Mouse (Mus musculus) neural tube, embryonic 13.5 days (tissue): ENCODE measurements around the gene Itgad. TPM values are rescaled to one million over a fixed set of nuclear protein-coding genes. Genes with fewer than 3 reads are reported as not detected.
"Not testable (repeated sequence)": the region's sequence is repeated elsewhere in the genome, so short reads cannot be mapped to it uniquely, and the experiment has no call there.

Experiments used
- ATAC-seq: fragments of 200-750 bp; cut with Nextera tagmentation; 2 replicates; pipeline ENCODE4 v1.8.0; 2017; ENCODE audit warnings: low read depth, mild to moderate bottlenecking, moderate TSS enrichment, moderate library complexity
- H3K27ac ChIP-seq: fragments of 300-500 bp; sonication (generic); replicated peaks from 2 replicates; pipeline ENCODE4 v1.5.1; 2015; ENCODE audit warnings: moderate library complexity, mild to moderate bottlenecking, inconsistent platforms
- H3K27me3 ChIP-seq: fragments of 300-500 bp; sonication (generic); 2 replicates; pipeline ENCODE4 v1.6.1; 2015; ENCODE audit warnings: mild to moderate bottlenecking, inconsistent platforms
- H3K36me3 ChIP-seq: fragments of 300-500 bp; sonication (generic); 2 replicates; pipeline ENCODE4 v1.6.1; 2015; ENCODE audit warnings: mild to moderate bottlenecking, inconsistent platforms
- H3K4me1 ChIP-seq: fragments of 300-500 bp; sonication (generic); replicated peaks from 2 replicates; pipeline ENCODE4 v1.6.1; 2015; ENCODE audit warnings: inconsistent platforms
- H3K4me2 ChIP-seq: fragments of 300-500 bp; sonication (generic); 2 replicates; pipeline ENCODE4 v1.6.1; 2015; ENCODE audit warnings: inconsistent platforms, mild to moderate bottlenecking, moderate library complexity
- H3K4me3 ChIP-seq: fragments of 300-500 bp; sonication (generic); 2 replicates; pipeline ENCODE4 v1.5.1; 2015; ENCODE audit warnings: mild to moderate bottlenecking, inconsistent platforms
- H3K9ac ChIP-seq: fragments of 300-500 bp; sonication (generic); 2 replicates; pipeline ENCODE4 v1.6.1; 2015; ENCODE audit warnings: moderate library complexity, mild to moderate bottlenecking, inconsistent platforms
- H3K9me3 ChIP-seq: fragments of 300-500 bp; sonication (generic); 2 replicates; pipeline ENCODE4 v1.6.1; 2016; ENCODE audit warnings: inconsistent platforms
- WGBS: fragments of 180-500 bp; shearing (Covaris S2); methylation state at CpG from one replicate; pipeline ENCODE4 v1.1.7; 2015; 5-methylcytosine and 5-hydroxymethylcytosine counted together
- polyA plus RNA-seq: library from polyadenylated mRNA; unstranded; fragments of >200 nt; fragmentation: Nextera tagmentation; extraction: Ambion mirVana; gene quantifications from 2 replicates; pipeline ENCODE4 v1.2.1, GENCODE M21; 2015

Itgad gene
- polyA plus RNA-seq, 1 experiment from 2014 or later: not detected

DNA sequence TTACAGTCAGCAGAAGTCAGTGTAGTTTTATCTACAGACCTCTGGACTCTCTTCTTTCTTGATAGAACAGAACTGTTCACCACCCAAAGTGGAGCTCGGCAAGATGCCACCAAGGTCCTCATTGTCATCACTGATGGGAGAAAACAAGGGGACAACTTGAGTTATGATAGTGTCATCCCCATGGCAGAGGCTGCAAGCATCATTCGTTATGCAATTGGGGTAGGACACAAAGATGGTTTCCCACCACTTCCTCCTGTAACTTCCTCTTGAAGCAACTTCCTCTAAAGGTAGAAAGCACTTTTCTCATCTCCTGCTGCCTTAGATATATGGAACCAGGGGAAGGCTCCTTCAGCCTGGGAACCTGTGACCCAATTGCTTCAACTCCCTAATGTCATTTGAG is 20.6 kb upstream of the Itgad start:
- H3K9me3 ChIP-seq: no peaks in the 10 kb centered on the region
- no peak overlapping the region for H3K27ac ChIP-seq
- H3K9ac ChIP-seq: no peak overlapping the region
- no peak overlapping the region for H3K4me3 ChIP-seq
- no peaks in the 10 kb centered on the region for H3K4me1 ChIP-seq
- no peaks in the 10 kb centered on the region for H3K36me3 ChIP-seq
- no peak for ATAC-seq
- WGBS: 94% methylated on average over 2 of the region's 2 CpGs
- no peak overlapping the region for H3K4me2 ChIP-seq
- H3K27me3 ChIP-seq: no peaks in the 10 kb centered on the region

DNA sequence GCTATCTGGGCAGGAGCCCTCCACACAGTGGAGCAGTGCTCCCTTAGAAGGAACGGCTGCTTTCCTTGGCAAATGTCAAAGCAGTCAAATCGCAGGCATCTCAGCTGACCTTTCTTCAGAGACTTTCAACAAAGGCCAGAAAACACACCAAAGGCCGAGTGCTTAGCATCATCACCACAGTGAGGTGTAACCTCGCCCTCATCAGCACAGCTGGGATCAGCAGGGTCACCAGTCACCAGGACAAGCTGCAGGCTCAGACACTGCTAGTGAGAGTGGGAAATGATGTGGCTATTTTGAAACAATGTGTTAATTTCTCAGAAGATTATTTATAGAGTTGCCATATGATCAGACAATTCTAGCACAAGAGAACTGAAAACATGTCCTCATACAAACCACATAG is 17.2 kb upstream of the Itgad start:
- no peak for ATAC-seq
- H3K36me3 ChIP-seq: no peaks in the 10 kb centered on the region
- 63% methylated on average over 4 of the region's 4 CpGs for WGBS
- no peak overlapping the region for H3K9ac ChIP-seq
- H3K27me3 ChIP-seq: no peaks in the 10 kb centered on the region
- H3K9me3 ChIP-seq: no peaks in the 10 kb centered on the region
- no peak overlapping the region for H3K4me2 ChIP-seq
- no peak overlapping the region for H3K27ac ChIP-seq
- no peaks in the 10 kb centered on the region for H3K4me1 ChIP-seq
- no peak overlapping the region for H3K4me3 ChIP-seq

DNA sequence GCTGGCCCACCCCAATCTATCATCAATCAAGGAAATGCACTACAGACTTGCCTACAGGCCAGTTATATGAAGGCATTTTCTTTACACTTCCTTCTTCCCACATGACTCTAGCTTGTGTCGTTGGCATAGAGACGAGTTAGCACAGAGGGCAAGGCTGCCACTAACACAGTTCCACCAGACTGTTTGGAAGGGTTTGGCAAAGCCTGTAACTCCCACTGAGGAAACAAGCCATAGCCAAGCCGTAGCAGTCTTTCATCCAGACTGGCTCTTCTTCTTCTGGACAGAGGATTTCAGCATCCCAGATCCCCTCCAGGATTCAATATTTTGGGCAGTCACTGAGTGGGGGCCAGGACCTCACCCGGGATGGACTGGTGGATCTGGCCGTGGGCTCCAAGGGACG is 14.6 kb upstream of the Itgad start:
- no peak overlapping the region for H3K27ac ChIP-seq
- WGBS: 96% methylated on average over 6 of the region's 6 CpGs
- ATAC-seq: no peak

DNA sequence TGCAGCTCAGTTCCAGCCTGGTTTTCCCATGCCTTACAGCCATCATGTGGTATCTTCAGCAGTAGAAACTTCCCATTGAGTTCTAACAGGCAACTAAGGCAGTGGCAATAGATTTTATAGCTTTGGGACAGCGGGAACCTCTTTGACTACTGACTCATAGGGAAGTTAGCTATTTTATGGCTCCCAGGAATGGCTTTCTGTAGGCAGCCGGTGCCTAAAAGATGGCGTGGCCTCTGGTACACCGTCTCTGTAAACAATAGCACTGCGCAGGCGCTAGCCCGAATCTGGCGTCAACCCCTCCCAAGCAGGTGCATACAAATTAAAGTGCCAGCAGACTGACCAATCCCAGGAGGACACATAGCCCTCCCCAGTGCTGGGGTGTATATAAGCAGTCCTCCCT is 3.2 kb upstream of the Itgad start:
- Histone ChIP-seq H3K27me3 (no peaks in the 10 kb centered on the region), H3K36me3 (no peaks in the 10 kb centered on the region), H3K4me3 (no peak overlapping the region), H3K4me1 (no peaks in the 10 kb centered on the region), H3K4me2 (no peak overlapping the region), H3K9me3 (no peaks in the 10 kb centered on the region), H3K9ac (no peak overlapping the region), H3K27ac (no peak overlapping the region)
- no peak for ATAC-seq
- 54% methylated on average over 8 of the region's 8 CpGs for WGBS

More for the DNA sequence above, 14.6 kb upstream of the Itgad start:
- Histone ChIP-seq H3K36me3 (no peaks in the 10 kb centered on the region), H3K4me2 (no peak overlapping the region), H3K4me3 (no peak overlapping the region), H3K4me1 (no peaks in the 10 kb centered on the region), H3K9me3 (no peaks in the 10 kb centered on the region), H3K9ac (no peak overlapping the region), H3K27me3 (no peaks in the 10 kb centered on the region)

DNA sequence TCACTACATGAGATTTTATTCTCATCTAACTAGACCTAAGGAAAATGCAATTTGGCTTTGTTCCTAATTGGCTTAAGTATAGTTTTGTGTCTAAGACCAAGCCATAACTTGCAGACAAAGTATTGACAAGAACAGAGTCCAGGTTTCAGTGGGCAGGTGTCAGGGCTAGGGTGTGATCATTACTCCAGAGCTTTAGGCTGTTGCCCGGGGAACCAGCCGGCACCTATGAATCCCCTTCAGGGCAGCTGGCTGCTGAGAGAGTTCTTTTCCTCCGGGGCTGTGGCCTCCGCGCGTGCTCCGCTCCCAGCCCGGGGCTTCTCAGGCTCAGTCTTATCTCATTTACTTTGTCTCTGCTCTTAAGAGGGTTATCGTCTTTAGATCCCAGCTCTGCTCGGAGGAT is 748 bp downstream of the Itgad start:
- Histone ChIP-seq H3K4me2 (no peak overlapping the region), H3K4me1 (no peaks in the 10 kb centered on the region), H3K27me3 (no peaks in the 10 kb centered on the region), H3K9ac (no peak overlapping the region), H3K4me3 (no peak overlapping the region), H3K36me3 (no peaks in the 10 kb centered on the region), H3K27ac (no peak overlapping the region), H3K9me3 (no peaks in the 10 kb centered on the region)
- no peak for ATAC-seq
- 76% methylated on average over 10 of the region's 10 CpGs for WGBS

DNA sequence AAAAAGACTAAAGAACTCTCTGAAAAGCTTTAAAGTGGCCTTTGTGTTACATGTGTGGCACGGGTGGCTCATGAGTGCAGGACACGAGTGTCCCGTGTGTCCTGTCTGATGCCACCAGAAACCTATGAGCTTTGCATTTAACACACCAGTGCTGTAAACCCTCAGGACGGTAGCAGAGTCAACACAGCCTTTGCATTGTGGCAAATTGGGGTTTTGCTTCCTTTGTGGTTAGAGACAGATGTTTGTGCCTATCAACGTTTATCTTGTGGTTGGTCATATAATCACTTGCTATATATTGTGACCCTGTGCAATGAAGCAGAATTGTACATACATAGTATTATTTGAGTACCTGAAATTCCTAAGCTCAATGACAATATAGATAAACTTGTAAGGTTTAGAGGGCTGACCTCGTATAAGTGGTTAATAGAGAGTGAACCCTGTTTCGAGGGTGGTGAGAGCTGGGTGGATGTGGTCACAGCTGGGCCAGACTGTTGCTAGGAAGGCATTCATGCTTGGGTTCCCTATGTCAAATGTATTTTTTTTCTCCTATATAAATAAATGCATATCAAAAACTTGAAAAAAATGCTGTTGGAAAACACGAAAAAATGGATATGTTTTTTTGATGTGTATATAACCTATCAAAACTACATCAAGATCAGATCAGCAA is 4.6 kb downstream of the Itgad start:
- H3K4me3 ChIP-seq, H3K27ac ChIP-seq, ATAC-seq, H3K9ac ChIP-seq, H3K4me1 ChIP-seq, H3K4me2 ChIP-seq, H3K9me3 ChIP-seq, H3K36me3 ChIP-seq, H3K27me3 ChIP-seq: not testable (repeated sequence)
- WGBS: 76% methylated on average over 8 of the region's 8 CpGs

DNA sequence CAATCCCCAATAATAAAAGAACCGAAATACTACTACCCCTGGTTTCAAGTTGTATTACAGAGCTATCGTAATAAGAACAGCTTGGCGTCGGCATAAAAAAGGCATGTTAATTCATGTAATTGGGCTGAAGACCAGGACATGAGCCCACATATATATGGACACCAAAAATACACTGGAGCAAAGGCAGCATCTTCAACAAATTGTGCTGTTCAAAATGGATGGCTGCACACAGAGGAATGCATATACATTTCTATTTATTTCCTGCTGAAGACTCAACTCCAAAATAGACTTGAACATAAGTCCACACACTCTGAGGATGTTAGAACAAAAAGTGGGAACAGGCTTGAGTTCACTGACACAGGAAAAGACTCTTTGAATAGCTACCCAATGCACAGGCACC is 9.8 kb downstream of the Itgad start:
- Histone ChIP-seq H3K9me3 (no peaks in the 10 kb centered on the region), H3K9ac (no peak overlapping the region), H3K27me3 (no peaks in the 10 kb centered on the region), H3K4me2 (no peak overlapping the region), H3K36me3 (no peaks in the 10 kb centered on the region), H3K4me1 (no peaks in the 10 kb centered on the region), H3K27ac (no peak overlapping the region), H3K4me3 (no peak overlapping the region)
- ATAC-seq: no peak
- 96% methylated on average over 4 of the region's 4 CpGs for WGBS

DNA sequence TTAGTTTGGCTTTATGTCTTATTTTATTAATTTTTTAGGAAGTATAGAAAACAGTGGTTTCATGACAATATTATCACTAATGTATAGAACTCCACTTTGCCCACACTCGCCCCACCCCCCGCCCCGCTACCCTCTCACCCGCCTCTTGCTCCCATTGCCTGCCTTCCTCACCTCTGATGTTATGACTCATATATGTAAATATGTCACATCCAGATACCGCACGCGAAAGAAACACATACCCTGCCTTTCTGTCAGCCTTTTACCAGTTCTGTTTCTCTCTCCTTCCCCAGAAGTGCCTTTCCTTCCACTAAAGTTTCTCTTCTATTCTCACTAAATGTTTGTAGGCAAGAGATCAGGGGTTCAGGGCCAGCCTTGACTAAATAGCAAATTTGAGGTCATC is 12.2 kb downstream of the Itgad start:
- 93% methylated on average over 7 of the region's 7 CpGs for WGBS
- Histone ChIP-seq H3K9ac (no peak overlapping the region), H3K27ac (no peak overlapping the region), H3K36me3 (no peaks in the 10 kb centered on the region), H3K4me1 (no peaks in the 10 kb centered on the region), H3K27me3 (no peaks in the 10 kb centered on the region), H3K9me3 (no peaks in the 10 kb centered on the region), H3K4me3 (no peak overlapping the region), H3K4me2 (no peak overlapping the region)
- no peak for ATAC-seq

DNA sequence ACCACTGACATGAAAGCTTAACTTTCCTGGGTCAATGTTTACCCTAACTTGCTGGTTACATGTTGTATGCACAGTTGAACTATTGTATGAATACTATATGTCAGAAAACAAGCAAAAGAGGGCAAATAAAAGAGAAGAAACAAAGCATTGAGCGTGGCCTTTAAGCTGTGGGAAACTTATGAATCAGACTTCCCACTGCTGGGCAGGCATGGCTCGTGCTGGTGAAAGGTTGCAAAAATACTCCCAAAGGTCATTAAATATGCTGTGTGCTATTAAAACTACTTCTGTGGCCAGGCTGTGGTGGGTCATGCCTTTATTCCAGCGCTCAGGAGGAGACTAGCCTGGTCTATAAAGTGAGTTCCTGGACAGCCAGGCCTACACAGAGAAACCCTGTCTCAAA is 15.8 kb downstream of the Itgad start:
- Histone ChIP-seq H3K4me1 (no peaks in the 10 kb centered on the region), H3K9ac (no peak overlapping the region), H3K27me3 (no peaks in the 10 kb centered on the region), H3K4me3 (no peak overlapping the region), H3K36me3 (no peaks in the 10 kb centered on the region), H3K27ac (no peak overlapping the region), H3K4me2 (no peak overlapping the region), H3K9me3 (no peaks in the 10 kb centered on the region)
- 76% methylated on average over 3 of the region's 3 CpGs for WGBS
- no peak for ATAC-seq

DNA sequence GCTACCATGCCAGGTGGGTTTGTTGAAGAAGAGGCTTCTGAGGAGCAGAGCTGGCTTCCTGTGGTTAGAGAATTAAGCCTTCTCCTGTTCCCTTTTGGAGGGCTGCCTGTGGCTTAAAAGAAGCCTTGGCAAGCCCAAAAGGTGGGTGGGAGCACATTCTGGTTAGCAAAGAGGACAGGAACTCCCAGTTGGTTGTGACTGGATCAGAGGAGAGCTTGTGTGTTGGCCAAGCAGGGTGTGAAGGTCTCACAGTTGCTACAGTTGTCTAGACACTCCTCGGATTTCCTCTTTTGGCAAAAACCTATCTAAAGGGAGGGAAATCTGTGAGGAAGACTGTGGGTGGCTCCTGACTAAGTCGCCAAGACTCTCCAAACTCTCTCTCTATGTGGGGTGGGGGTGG is 24.2 kb downstream of the Itgad start:
- Histone ChIP-seq H3K4me1 (no peaks in the 10 kb centered on the region), H3K4me2 (no peak overlapping the region), H3K27me3 (no peaks in the 10 kb centered on the region), H3K4me3 (no peak overlapping the region), H3K9me3 (no peaks in the 10 kb centered on the region), H3K27ac (no peak overlapping the region), H3K36me3 (no peaks in the 10 kb centered on the region), H3K9ac (no peak overlapping the region)
- no peak for ATAC-seq
- 67% methylated on average over 2 of the region's 2 CpGs for WGBS

DNA sequence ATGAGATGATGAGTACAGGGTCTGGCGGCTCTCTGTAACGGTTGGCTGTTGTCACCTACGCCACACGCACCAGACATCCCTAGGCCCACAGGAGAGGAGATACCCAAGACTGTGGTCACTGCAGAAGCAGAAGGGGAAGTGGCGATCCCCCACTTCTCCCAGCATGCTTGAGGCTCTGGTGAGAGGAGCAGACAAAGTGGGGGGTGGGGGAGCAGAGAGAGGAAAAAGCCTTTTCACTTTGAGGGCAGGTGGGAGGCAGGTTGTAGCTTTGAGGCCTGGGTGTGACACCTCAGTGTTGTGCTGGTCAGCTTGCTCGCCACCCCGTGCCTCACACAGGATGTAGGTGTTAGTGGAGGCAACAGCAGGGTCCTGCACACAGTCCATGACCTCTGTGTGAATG is 25.9 kb downstream of the Itgad start:
- H3K9me3 ChIP-seq: no peaks in the 10 kb centered on the region
- no peaks in the 10 kb centered on the region for H3K27me3 ChIP-seq
- H3K4me3 ChIP-seq: no peak overlapping the region
- H3K4me2 ChIP-seq: no peak overlapping the region
- no peaks in the 10 kb centered on the region for H3K36me3 ChIP-seq
- no peaks in the 10 kb centered on the region for H3K4me1 ChIP-seq
- WGBS: 75% methylated on average over 7 of the region's 7 CpGs
- H3K9ac ChIP-seq: no peak overlapping the region
- ATAC-seq: no peak
- no peak overlapping the region for H3K27ac ChIP-seq

DNA sequence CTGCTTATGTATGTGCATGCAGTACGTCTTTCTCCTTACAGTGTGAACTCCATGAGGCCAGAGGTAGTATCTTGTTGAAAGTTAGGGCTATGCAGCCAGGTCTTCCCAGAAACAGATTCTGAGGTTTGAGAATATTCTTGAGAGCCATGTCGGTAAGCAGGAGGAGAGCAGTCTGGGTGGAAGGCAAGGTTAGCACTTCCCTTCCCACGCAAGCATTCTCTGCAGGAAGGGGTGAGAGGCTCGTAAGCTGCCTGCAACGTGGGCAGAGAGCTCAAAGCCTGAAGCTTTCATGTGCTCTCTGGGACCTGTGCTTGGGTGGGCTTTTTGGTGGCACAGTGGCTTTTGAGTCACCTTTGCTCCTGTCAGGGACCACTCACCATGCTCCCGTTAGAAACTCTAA is 26.4 kb downstream of the Itgad start:
- Histone ChIP-seq H3K36me3 (no peaks in the 10 kb centered on the region), H3K4me3 (no peak overlapping the region), H3K27me3 (no peaks in the 10 kb centered on the region), H3K9me3 (no peaks in the 10 kb centered on the region), H3K9ac (no peak overlapping the region), H3K4me2 (no peak overlapping the region), H3K27ac (no peak overlapping the region), H3K4me1 (no peaks in the 10 kb centered on the region)
- 79% methylated on average over 6 of the region's 6 CpGs for WGBS
- ATAC-seq: no peak

DNA sequence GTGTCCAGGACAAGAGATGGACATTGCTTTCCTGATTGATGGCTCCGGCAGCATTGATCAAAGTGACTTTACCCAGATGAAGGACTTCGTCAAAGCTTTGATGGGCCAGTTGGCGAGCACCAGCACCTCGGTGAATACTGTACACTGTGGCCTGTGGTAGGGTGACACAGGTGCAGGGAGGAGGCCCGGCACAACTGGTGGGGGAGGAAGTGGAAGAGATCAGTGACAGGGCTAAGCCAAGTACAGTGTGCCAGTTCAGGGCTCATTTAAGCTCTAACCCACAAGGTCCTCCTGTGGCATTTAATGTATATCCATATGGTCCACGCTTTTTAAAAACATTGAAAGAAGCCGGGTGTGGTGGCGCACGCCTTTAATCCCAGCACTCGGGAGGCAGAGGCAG is 27.5 kb downstream of the Itgad start:
- Histone ChIP-seq H3K9ac (no peak overlapping the region), H3K9me3 (no peaks in the 10 kb centered on the region), H3K36me3 (no peaks in the 10 kb centered on the region), H3K4me3 (no peak overlapping the region), H3K27me3 (no peaks in the 10 kb centered on the region), H3K4me2 (no peak overlapping the region), H3K4me1 (no peaks in the 10 kb centered on the region), H3K27ac (no peak overlapping the region)
- no peak for ATAC-seq
- 92% methylated on average over 10 of the region's 10 CpGs for WGBS
